Mouse (Mus musculus) fat pad, adult 2 months (tissue): ENCODE measurements at regions not wholly inside any gene's neighbourhood (a gene's known extent, or its start where the extent isn't known, plus 50 kb on each side); places are given as distances from the start of the nearest gene placed in this dataset.

ENCODE experiments used
- DNase-seq: peaks from one replicate; pipeline ENCODE4 v3.0.0-alpha.2; 2011; ENCODE audit warnings: low read depth, low spot score; ENCODE audit errors: extremely low read depth

GRCm38 (mm10) chr12:112372234-112373050, 116.8 kb upstream of the A530016L24Rik start:
- DNase-seq: no peak

- DNase-seq: no peak
Measured at GRCm38 (mm10) chr12:112373966-112374365, 115.3 kb upstream of the A530016L24Rik start.

- no peak for DNase-seq
Measured at GRCm38 (mm10) chr12:112376236-112376635, 113.0 kb upstream of the A530016L24Rik start.

- no peak for DNase-seq
Measured at GRCm38 (mm10) chr12:112376701-112377100, 112.5 kb upstream of the A530016L24Rik start.

- no peak for DNase-seq
Measured at GRCm38 (mm10) chr12:112378482-112379243, 110.6 kb upstream of the A530016L24Rik start.

- no peak for DNase-seq
Measured at GRCm38 (mm10) chr12:112387836-112388235, 101.4 kb upstream of the A530016L24Rik start.

- DNase-seq: no peak
Measured at GRCm38 (mm10) chr12:112395909-112396308, 93.3 kb upstream of the A530016L24Rik start.

- no peak for DNase-seq
Measured at GRCm38 (mm10) chr12:112403688-112404240, 85.5 kb upstream of the A530016L24Rik start.

- DNase-seq: no peak
Measured at GRCm38 (mm10) chr12:112404338-112404737, 84.9 kb upstream of the A530016L24Rik start.

- DNase-seq: no peak
Measured at GRCm38 (mm10) chr12:112405781-112406213, 83.5 kb upstream of the A530016L24Rik start.

- no peak for DNase-seq
Measured at GRCm38 (mm10) chr12:112411612-112412350, 77.5 kb upstream of the A530016L24Rik start.

- no peak for DNase-seq
Measured at GRCm38 (mm10) chr12:112412351-112412697, 76.9 kb upstream of the A530016L24Rik start.

GRCm38 (mm10) chr12:112415926-112416473, 73.2 kb upstream of the A530016L24Rik start:
- DNase-seq: no peak

- no peak for DNase-seq
Measured at GRCm38 (mm10) chr12:112416537-112416936, 72.7 kb upstream of the A530016L24Rik start.

- DNase-seq: no peak
Measured at GRCm38 (mm10) chr12:112418636-112419035, 70.6 kb upstream of the A530016L24Rik start.

GRCm38 (mm10) chr12:112422177-112422576, 67.1 kb upstream of the A530016L24Rik start:
- no peak for DNase-seq

- no peak for DNase-seq
Measured at GRCm38 (mm10) chr12:112424150-112424549, 65.1 kb upstream of the A530016L24Rik start.

GRCm38 (mm10) chr12:112426681-112427080, 62.6 kb upstream of the A530016L24Rik start:
- no peak for DNase-seq

- DNase-seq: no peak
Measured at GRCm38 (mm10) chr12:112430104-112430846, 59.0 kb upstream of the A530016L24Rik start.

- no peak for DNase-seq
Measured at GRCm38 (mm10) chr12:112433315-112433714, 55.9 kb upstream of the A530016L24Rik start.
